Mouse (Mus musculus) hematopoietic multipotent progenitor cell, adult 10-12 weeks (in vitro differentiated cells): ENCODE results near the gene Bdp1. TPM values are rescaled to one million over a fixed set of nuclear protein-coding genes. Genes with fewer than 3 reads are reported as not detected.

Experiments
- polyA plus RNA-seq: library from polyadenylated mRNA; stranded (reverse); fragments of >175 nt; gene quantifications from 2 replicates; pipeline ENCODE4 v1.2.3, GENCODE M21; 2012; ENCODE audit warnings: low replicate concordance

The Bdp1 gene
- 6.6 and 12.9 TPM in 2 replicates for polyA plus RNA-seq

DNA sequence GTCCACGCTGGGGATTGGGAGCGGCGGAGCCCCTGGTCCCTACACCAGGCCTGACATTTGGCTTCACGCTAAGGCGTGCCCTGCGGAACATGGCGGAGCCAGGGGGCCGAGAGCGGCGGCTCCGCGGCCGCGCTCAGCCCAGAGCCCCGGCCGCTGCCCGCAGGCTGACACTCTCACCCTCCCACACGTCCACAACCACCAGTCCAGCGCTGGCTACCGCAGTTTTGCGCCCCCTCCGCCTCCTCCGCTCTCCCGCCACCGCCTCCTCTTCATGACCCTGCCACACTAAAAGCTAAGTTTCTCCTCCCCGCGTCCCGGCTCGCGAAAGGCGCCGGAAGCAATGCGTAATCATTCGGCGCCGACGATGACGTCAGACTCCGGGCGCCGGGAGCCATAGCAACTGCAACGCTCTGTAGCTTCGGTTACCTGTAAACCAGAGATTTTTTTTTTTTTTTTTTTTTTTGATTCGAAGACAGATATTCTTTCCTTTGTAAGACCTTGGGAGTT, at the start of gene Bdp1:
Bdp1 (minus strand) TSS at position 323 of the 507 bp plus-strand sequence.

DNA sequence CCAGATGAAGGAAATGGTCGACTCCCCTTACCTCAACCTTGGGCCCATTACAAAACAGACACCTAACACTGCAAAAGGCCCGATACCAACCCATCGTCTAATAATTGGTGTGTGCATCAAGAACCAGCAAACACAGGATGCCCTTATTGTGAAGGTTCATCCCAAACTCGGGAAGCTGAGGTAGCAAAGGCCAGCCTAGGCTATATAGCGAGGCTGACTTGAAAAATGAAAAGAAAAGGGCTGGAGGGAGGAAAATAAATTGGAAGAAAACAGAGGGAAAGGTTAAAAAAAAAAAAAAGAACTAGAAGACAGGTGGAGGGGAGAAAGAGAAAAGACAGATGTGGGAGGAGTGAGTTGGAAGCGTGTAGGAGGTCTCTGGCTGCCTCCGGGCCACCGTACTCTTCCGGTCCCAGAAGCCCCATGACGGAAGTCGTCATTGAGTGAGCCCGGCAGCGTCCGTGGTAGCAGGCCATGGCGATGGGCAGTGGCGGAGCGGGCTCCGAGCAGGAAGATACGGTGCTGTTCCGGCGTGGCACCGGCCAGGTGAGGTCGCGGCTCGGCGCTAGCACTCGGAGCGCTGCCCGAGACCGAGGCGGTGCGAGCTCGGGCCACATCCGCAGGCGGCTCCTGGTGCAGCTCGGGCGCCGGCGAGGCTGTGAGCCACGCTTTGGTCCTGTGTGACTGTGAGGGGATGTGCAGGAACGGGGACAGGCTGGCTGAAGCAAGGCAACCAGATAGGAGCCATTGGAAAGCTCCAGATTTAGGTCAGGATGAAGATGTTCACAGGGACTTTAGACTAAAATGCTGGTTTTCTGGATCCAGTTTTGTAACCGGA, 20.8 kb upstream of the Bdp1 start, which contains the start of gene Smn1:
Smn1 (plus strand) TSS at position 430 of the 835 bp plus-strand sequence.

DNA sequence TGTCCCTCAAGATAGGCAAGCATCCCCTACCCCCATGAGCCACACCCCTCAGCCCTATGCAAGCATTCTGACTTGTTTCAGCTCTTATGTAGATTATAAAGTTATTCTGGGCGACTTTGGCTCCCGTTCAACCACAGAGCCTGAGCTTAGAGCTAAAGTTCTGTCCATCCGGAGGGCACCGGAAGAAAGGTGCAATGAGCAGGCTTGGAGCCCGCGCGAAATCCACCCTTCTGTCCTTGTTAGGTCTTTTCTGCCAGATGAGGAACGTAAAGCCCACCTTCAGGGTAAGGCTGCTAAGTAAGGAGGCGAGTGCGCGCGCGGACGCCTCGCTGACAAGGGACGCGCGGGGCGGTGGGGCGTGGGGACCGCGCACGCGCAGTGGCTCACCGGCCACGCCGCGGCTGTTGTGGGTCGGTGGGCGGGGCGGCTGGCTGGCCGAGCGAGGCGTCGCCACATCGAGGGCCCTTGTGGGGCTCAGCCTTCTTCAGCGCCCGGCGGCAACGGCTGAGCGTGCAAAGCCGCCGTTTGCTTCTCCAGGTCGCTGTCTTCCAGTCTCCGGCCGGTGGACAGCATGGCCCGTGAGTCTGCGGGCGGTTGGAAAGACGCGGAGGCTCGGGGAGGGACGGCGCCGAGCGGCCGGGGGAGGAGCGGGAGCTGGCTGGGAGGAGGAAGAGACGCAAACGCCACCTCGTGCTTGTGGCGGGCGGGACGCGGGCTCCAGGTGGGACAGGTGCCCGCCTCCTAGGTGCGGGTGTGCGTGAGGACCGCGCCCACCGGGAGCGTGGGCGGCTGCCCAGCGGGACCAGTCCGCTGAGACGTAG, 4.0 kb upstream of the Bdp1 start, which contains the start of gene Serf1:
Serf1 (plus strand) TSS at position 361 of the 821 bp plus-strand sequence.

GRCm38 (mm10) chr13:100014906-100015895, 88.7 kb downstream of the Bdp1 start, which contains the start of gene Mccc2:
Gene Mccc2, minus strand, starts transcription at chr13:100015639.

Other genes with a start within 250 kb of the Bdp1 start
- not detected in 2 replicates for gene Cartpt, start 203.0 kb downstream of the Bdp1 start, polyA plus RNA-seq
- gene Mccc2, start 88.4 kb downstream of the Bdp1 start, polyA plus RNA-seq, result 13.4 and 13.5 TPM in 2 replicates
- 5.0 and 11.4 TPM in 2 replicates for gene Serf1, start 3.9 kb upstream of the Bdp1 start, polyA plus RNA-seq
- 26.7 and 44.3 TPM in 2 replicates for gene Smn1, start 20.8 kb upstream of the Bdp1 start, polyA plus RNA-seq
- gene Naip2, start 98.0 kb upstream of the Bdp1 start, polyA plus RNA-seq, result 0.91 and 1.3 TPM in 2 replicates
- 0.36 TPM in 2 replicates for gene Naip5, start 142.3 kb upstream of the Bdp1 start, polyA plus RNA-seq
- gene Naip6, start 213.6 kb upstream of the Bdp1 start, polyA plus RNA-seq, result 0.48 and 0.52 TPM in 2 replicates